Mouse (Mus musculus): ENCODE data around the gene Zfp933. TPM values are rescaled to one million over a fixed set of nuclear protein-coding genes. Genes with fewer than 3 reads are reported as not detected.
A peak's percentile ranks its signal among the peaks of the same experiment; 100 is the strongest.
"Not testable (repeated sequence)": the region's sequence is repeated elsewhere in the genome, so short reads cannot be mapped to it uniquely, and the experiment has no call there.

Gene Zfp933
- polyA plus RNA-seq, 1 experiment from 2014 or later = 9.6 TPM

GRCm38 (mm10) chr4:147867563-147868449 is 19.6 kb upstream of the Zfp933 start:
- H3K36me3 ChIP-seq (ENCODE audit: control insufficient read depth, insufficient read depth, low read length) = peaks cover 18% of the 10 kb centered on the region
- peak; percentile 5 for ATAC-seq (ENCODE audit: low read depth)
- peak overlapping the region; percentile 60 for H3K4me3 ChIP-seq (ENCODE audit: low read depth, low read length)
- no peaks in the 10 kb centered on the region for H3K27me3 ChIP-seq (ENCODE audit: control insufficient read depth, insufficient read depth, low read length)
- peaks cover 16% of the 10 kb centered on the region for H3K4me1 ChIP-seq (ENCODE audit: control insufficient read depth, insufficient read depth, low read length)
- peak overlapping the region; percentile 88 for H3K4me2 ChIP-seq (ENCODE audit: low read depth, low read length)
- peak overlapping the region; percentile 68 for H3K9ac ChIP-seq (replicated peaks; ENCODE audit: low read depth, low read length)
- H3K27ac ChIP-seq (ENCODE audit: low read depth, low read length) = peak overlapping the region; percentile 82
- 7% methylated on average over 22 of the region's 22 CpGs for WGBS
- no peaks in the 10 kb centered on the region for H3K9me3 ChIP-seq (ENCODE audit: control insufficient read depth, low read length)

GRCm38 (mm10) chr4:147866793-147867192 is 18.6 kb upstream of the Zfp933 start:
- ATAC-seq (ENCODE audit: low read depth); H3K4me3 ChIP-seq (ENCODE audit: low read depth, low read length); H3K9ac ChIP-seq (replicated peaks; ENCODE audit: low read depth, low read length); H3K9me3 ChIP-seq (ENCODE audit: control insufficient read depth, low read length); H3K27me3 ChIP-seq (ENCODE audit: control insufficient read depth, insufficient read depth, low read length); H3K27ac ChIP-seq (ENCODE audit: low read depth, low read length); H3K4me2 ChIP-seq (ENCODE audit: low read depth, low read length): not testable (repeated sequence)
- Histone ChIP-seq H3K36me3 (ENCODE audit: control insufficient read depth, insufficient read depth, low read length) (peaks cover 23% of the 10 kb centered on the region), H3K4me1 (ENCODE audit: control insufficient read depth, insufficient read depth, low read length) (peaks cover 16% of the 10 kb centered on the region)
- WGBS = 42% methylated on average over 3 of the region's 3 CpGs

- no peaks in the 10 kb centered on the region for H3K27me3 ChIP-seq (ENCODE audit: control insufficient read depth, insufficient read depth, low read length)
- ATAC-seq (ENCODE audit: low read depth) = no peak
Measured at GRCm38 (mm10) chr4:147866056-147866455, 17.9 kb upstream of the Zfp933 start.

GRCm38 (mm10) chr4:147865651-147866050 is 17.5 kb upstream of the Zfp933 start:
- Histone ChIP-seq H3K36me3 (ENCODE audit: control insufficient read depth, insufficient read depth, low read length) (peaks cover 23% of the 10 kb centered on the region), H3K4me3 (ENCODE audit: low read depth, low read length) (no peak overlapping the region), H3K27me3 (ENCODE audit: control insufficient read depth, insufficient read depth, low read length) (no peaks in the 10 kb centered on the region), H3K9me3 (ENCODE audit: control insufficient read depth, low read length) (no peaks in the 10 kb centered on the region), H3K4me2 (ENCODE audit: low read depth, low read length) (no peak overlapping the region), H3K27ac (ENCODE audit: low read depth, low read length) (no peak overlapping the region), H3K9ac (replicated peaks; ENCODE audit: low read depth, low read length) (no peak overlapping the region), H3K4me1 (ENCODE audit: control insufficient read depth, insufficient read depth, low read length) (peaks cover 16% of the 10 kb centered on the region)
- ATAC-seq (ENCODE audit: low read depth) = no peak
- 97% methylated on average over 6 of the region's 6 CpGs for whole genome bisulfite sequencing

More at GRCm38 (mm10) chr4:147866056-147866455, 17.9 kb upstream of the Zfp933 start:
- H3K4me1 ChIP-seq (ENCODE audit: control insufficient read depth, insufficient read depth, low read length) = peaks cover 16% of the 10 kb centered on the region
- WGBS = 98% methylated on average over 9 of the region's 9 CpGs
- peaks cover 23% of the 10 kb centered on the region for H3K36me3 ChIP-seq (ENCODE audit: control insufficient read depth, insufficient read depth, low read length)
- no peak overlapping the region for H3K4me2 ChIP-seq (ENCODE audit: low read depth, low read length)
- H3K9me3 ChIP-seq (ENCODE audit: control insufficient read depth, low read length) = no peaks in the 10 kb centered on the region
- no peak overlapping the region for H3K9ac ChIP-seq (replicated peaks; ENCODE audit: low read depth, low read length)
- no peak overlapping the region for H3K4me3 ChIP-seq (ENCODE audit: low read depth, low read length)
- H3K27ac ChIP-seq (ENCODE audit: low read depth, low read length) = no peak overlapping the region

- Histone ChIP-seq H3K9ac (replicated peaks; ENCODE audit: low read depth, low read length) (no peak overlapping the region), H3K9me3 (ENCODE audit: control insufficient read depth, low read length) (no peaks in the 10 kb centered on the region), H3K4me3 (ENCODE audit: low read depth, low read length) (no peak overlapping the region), H3K36me3 (ENCODE audit: control insufficient read depth, insufficient read depth, low read length) (peaks cover 23% of the 10 kb centered on the region), H3K4me1 (ENCODE audit: control insufficient read depth, insufficient read depth, low read length) (no peaks in the 10 kb centered on the region), H3K4me2 (ENCODE audit: low read depth, low read length) (no peak overlapping the region), H3K27me3 (ENCODE audit: control insufficient read depth, insufficient read depth, low read length) (no peaks in the 10 kb centered on the region), H3K27ac (ENCODE audit: low read depth, low read length) (no peak overlapping the region)
- 84% methylated on average over 3 of the region's 3 CpGs for WGBS
- ATAC-seq (ENCODE audit: low read depth) = no peak
Measured at GRCm38 (mm10) chr4:147862051-147862450, 13.9 kb upstream of the Zfp933 start.

- H3K27ac ChIP-seq (ENCODE audit: low read depth, low read length) = no peak overlapping the region
- ATAC-seq (ENCODE audit: low read depth) = no peak
- no peaks in the 10 kb centered on the region for H3K9me3 ChIP-seq (ENCODE audit: control insufficient read depth, low read length)
- H3K4me2 ChIP-seq (ENCODE audit: low read depth, low read length) = no peak overlapping the region
- H3K4me1 ChIP-seq (ENCODE audit: control insufficient read depth, insufficient read depth, low read length) = peaks cover 5% of the 10 kb centered on the region
- no peaks in the 10 kb centered on the region for H3K36me3 ChIP-seq (ENCODE audit: control insufficient read depth, insufficient read depth, low read length)
- no peaks in the 10 kb centered on the region for H3K27me3 ChIP-seq (ENCODE audit: control insufficient read depth, insufficient read depth, low read length)
- H3K4me3 ChIP-seq (ENCODE audit: low read depth, low read length) = no peak overlapping the region
- WGBS = 82% methylated on average over 2 of the region's 2 CpGs
- no peak overlapping the region for H3K9ac ChIP-seq (replicated peaks; ENCODE audit: low read depth, low read length)
Measured at GRCm38 (mm10) chr4:147850776-147851175, 2.6 kb upstream of the Zfp933 start.

- Histone ChIP-seq H3K27ac (ENCODE audit: low read depth, low read length) (no peak overlapping the region), H3K9ac (replicated peaks; ENCODE audit: low read depth, low read length) (peak overlapping the region; percentile 53), H3K4me1 (ENCODE audit: control insufficient read depth, insufficient read depth, low read length) (peaks cover 5% of the 10 kb centered on the region), H3K27me3 (ENCODE audit: control insufficient read depth, insufficient read depth, low read length) (no peaks in the 10 kb centered on the region), H3K36me3 (ENCODE audit: control insufficient read depth, insufficient read depth, low read length) (no peaks in the 10 kb centered on the region), H3K4me2 (ENCODE audit: low read depth, low read length) (peak overlapping the region; percentile 76), H3K4me3 (ENCODE audit: low read depth, low read length) (peak overlapping the region; percentile 68), H3K9me3 (ENCODE audit: control insufficient read depth, low read length) (peaks cover 8% of the 10 kb centered on the region; the same call in 1 of the 2 replicates)
- 4% methylated on average over 4 of the region's 4 CpGs for WGBS
- ATAC-seq (ENCODE audit: low read depth) = peak; percentile 78
Measured at GRCm38 (mm10) chr4:147848584-147848991, 422 bp upstream of the Zfp933 start.

- Histone ChIP-seq H3K27me3 (ENCODE audit: control insufficient read depth, insufficient read depth, low read length) (no peaks in the 10 kb centered on the region), H3K4me1 (ENCODE audit: control insufficient read depth, insufficient read depth, low read length) (peaks cover 5% of the 10 kb centered on the region), H3K9me3 (ENCODE audit: control insufficient read depth, low read length) (peaks cover 24% of the 10 kb centered on the region), H3K9ac (replicated peaks; ENCODE audit: low read depth, low read length) (no peak overlapping the region), H3K4me2 (ENCODE audit: low read depth, low read length) (no peak overlapping the region), H3K27ac (ENCODE audit: low read depth, low read length) (no peak overlapping the region), H3K4me3 (ENCODE audit: low read depth, low read length) (no peak overlapping the region), H3K36me3 (ENCODE audit: control insufficient read depth, insufficient read depth, low read length) (no peaks in the 10 kb centered on the region; the same call in 1 of the 2 replicates)
- 94% methylated on average over 3 of the region's 3 CpGs for WGBS
- ATAC-seq (ENCODE audit: low read depth) = no peak
Measured at GRCm38 (mm10) chr4:147842871-147843270, 5.3 kb downstream of the Zfp933 start.

- H3K27ac ChIP-seq (ENCODE audit: low read depth, low read length); H3K9ac ChIP-seq (replicated peaks; ENCODE audit: low read depth, low read length); ATAC-seq (ENCODE audit: low read depth); H3K36me3 ChIP-seq (ENCODE audit: control insufficient read depth, insufficient read depth, low read length); H3K27me3 ChIP-seq (ENCODE audit: control insufficient read depth, insufficient read depth, low read length); H3K4me1 ChIP-seq (ENCODE audit: control insufficient read depth, insufficient read depth, low read length); H3K4me3 ChIP-seq (ENCODE audit: low read depth, low read length); H3K4me2 ChIP-seq (ENCODE audit: low read depth, low read length): not testable (repeated sequence)
- peaks cover 21% of the 10 kb centered on the region for H3K9me3 ChIP-seq (ENCODE audit: control insufficient read depth, low read length)
- WGBS = 99% methylated on average over 16 of the region's 26 CpGs
Measured at GRCm38 (mm10) chr4:147839282-147839681, 8.9 kb downstream of the Zfp933 start.
